Mouse (Mus musculus): Measurements from ENCODE around the gene Zcwpw1. TPM values are rescaled to one million over a fixed set of nuclear protein-coding genes. Genes with fewer than 3 reads are reported as not detected.
A peak's percentile ranks its signal among the peaks of the same experiment; 100 is the strongest.

Zcwpw1 gene
- total and polyA plus RNA-seq, 3 experiments: 11.1 to 16.0 TPM; not detected in 1

- Histone ChIP-seq H3K36me3 (ENCODE audit: control insufficient read depth in 1 of 2, insufficient read depth in 2 of 2, low read length in 2 of 2) (peaks cover 3 to 21% of the 10 kb centered on the region in 2 experiments), H3K9me3 (replicated peaks; ENCODE audit: insufficient read depth, low read length) (no peaks in the 10 kb centered on the region), H3K4me1 (ENCODE audit: control insufficient read depth in 1 of 2, insufficient read depth in 2 of 2, low read length in 2 of 2) (peaks cover 7 to 23% of the 10 kb centered on the region in 2 experiments; a peak in 3 of 4 replicates), H3K27ac (ENCODE audit: control insufficient read depth, low read depth, low read length) (peak overlapping the region; percentile 78), H3K9ac (ENCODE audit: control insufficient read depth, low read depth, low read length, poor library complexity, severe bottlenecking) (peak overlapping the region; percentile 91), H3K27me3 (ENCODE audit: control insufficient read depth in 1 of 2, insufficient read depth in 2 of 2, low read length in 2 of 2) (no peaks in the 10 kb centered on the region), H3K4me3 (ENCODE audit: control insufficient read depth in 1 of 2, insufficient read depth in 1 of 2, low read depth in 2 of 2, low read length in 2 of 2) (peak overlapping the region; percentile 90 to 94), H3K79me2 (ENCODE audit: control insufficient read depth, insufficient read depth, low read length, poor library complexity) (peaks cover 27% of the 10 kb centered on the region)
- peak; percentile 63 for DNase-seq (ENCODE audit: low read depth, low spot score)
- peak; percentile 40; the same call in 1 of the 2 replicates for TF ChIP-seq ZMIZ1 (IDR thresholded peaks at IDR 0.05; ENCODE audit: low read depth, low read length)
- TF ChIP-seq CHD1 (IDR thresholded peaks at IDR 0.05; ENCODE audit: low read depth, low read length): no peak
Observed at GRCm38 (mm10) chr5:137779053-137779933, 8.3 kb upstream of the Zcwpw1 start.

- Histone ChIP-seq H3K79me2 (ENCODE audit: control insufficient read depth, insufficient read depth, low read length, poor library complexity) (peaks cover 47% of the 10 kb centered on the region), H3K36me3 (ENCODE audit: control insufficient read depth in 1 of 2, insufficient read depth in 2 of 2, low read length in 2 of 2) (peaks cover 3 to 26% of the 10 kb centered on the region in 2 experiments), H3K9ac (ENCODE audit: control insufficient read depth, low read depth, low read length, poor library complexity, severe bottlenecking) (no peak overlapping the region), H3K27ac (ENCODE audit: control insufficient read depth, low read depth, low read length) (no peak overlapping the region), H3K4me3 (ENCODE audit: control insufficient read depth in 1 of 2, insufficient read depth in 1 of 2, low read depth in 2 of 2, low read length in 2 of 2) (no peak overlapping the region), H3K4me1 (ENCODE audit: control insufficient read depth in 1 of 2, insufficient read depth in 2 of 2, low read length in 2 of 2) (peaks cover 7 to 25% of the 10 kb centered on the region in 2 experiments; a peak in 3 of 4 replicates), H3K9me3 (replicated peaks; ENCODE audit: insufficient read depth, low read length) (no peaks in the 10 kb centered on the region), H3K27me3 (ENCODE audit: control insufficient read depth in 1 of 2, insufficient read depth in 2 of 2, low read length in 2 of 2) (no peaks in the 10 kb centered on the region)
- DNase-seq (ENCODE audit: low read depth, low spot score): no peak
- TF ChIP-seq MAZ (IDR thresholded peaks at IDR 0.05; ENCODE audit: low read depth, low read length) (no peak), POLR2AphosphoS5 (IDR thresholded peaks at IDR 0.05; ENCODE audit: borderline replicate concordance, low read depth, low read length) (no peak), ZNF384 (IDR thresholded peaks at IDR 0.05; ENCODE audit: low read depth, low read length) (no peak), TCF12 (IDR thresholded peaks at IDR 0.05; ENCODE audit: low read depth, low read length) (no peak), POLR2A (IDR thresholded peaks at IDR 0.05; ENCODE audit: control insufficient read depth in 1 of 2, insufficient read depth in 1 of 2, low read depth in 1 of 2, low read length in 2 of 2, poor library complexity in 1 of 2) (peak in 1 of 2 experiments; percentile 18; a peak in 1 of 4 replicates)
Observed at GRCm38 (mm10) chr5:137781661-137782060, 5.9 kb upstream of the Zcwpw1 start.

DNA sequence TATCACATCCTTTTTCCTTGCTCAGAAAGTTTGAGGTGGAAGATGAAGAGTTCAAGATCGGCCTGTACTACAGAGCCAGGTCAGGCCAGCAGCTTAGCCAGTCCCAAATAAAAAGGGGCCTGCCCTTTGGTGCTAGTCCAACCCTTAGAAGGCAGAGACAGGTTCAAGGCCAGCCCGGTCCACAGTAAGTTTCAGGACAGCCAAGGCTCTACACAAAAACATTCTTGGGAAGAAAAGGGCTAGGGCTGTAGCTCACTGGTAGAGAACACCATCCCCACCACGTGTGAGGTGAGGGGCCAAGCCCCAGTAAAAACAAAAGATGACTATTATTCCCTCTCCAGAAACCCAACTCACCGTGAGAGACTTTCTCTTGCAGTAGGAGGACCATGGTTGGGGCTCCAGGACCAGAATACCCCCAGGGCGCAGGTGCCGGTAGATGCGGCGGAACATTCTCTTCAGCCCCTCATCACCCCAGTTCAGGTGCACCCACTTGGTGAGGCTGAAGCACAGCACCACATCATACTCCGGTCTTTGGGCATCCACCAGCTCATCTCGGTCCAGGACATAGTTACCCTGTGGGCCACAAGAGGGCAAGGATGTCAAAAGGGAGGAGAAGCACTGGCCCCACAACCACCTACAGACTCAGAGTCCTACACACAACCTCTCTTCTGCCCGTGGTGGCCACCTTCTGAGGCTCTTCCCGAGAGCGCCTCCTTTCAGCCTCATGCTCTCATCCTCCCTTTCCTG, 4.6 kb upstream of the Zcwpw1 start:
- H3K36me3 ChIP-seq (ENCODE audit: control insufficient read depth in 1 of 2, insufficient read depth in 2 of 2, low read length in 2 of 2): peaks cover 3 to 20% of the 10 kb centered on the region in 2 experiments
- peaks cover 0 to 19% of the 10 kb centered on the region in 2 experiments; a peak in 2 of 4 replicates for H3K4me1 ChIP-seq (ENCODE audit: control insufficient read depth in 1 of 2, insufficient read depth in 2 of 2, low read length in 2 of 2)
- H3K9ac ChIP-seq (ENCODE audit: control insufficient read depth, low read depth, low read length, poor library complexity, severe bottlenecking): peak overlapping the region; percentile 98; the same call in 1 of the 2 replicates
- no peak overlapping the region for H3K4me3 ChIP-seq (ENCODE audit: control insufficient read depth in 1 of 2, insufficient read depth in 1 of 2, low read depth in 2 of 2, low read length in 2 of 2)
- DNase-seq (ENCODE audit: low read depth, low spot score): no peak
- no peaks in the 10 kb centered on the region for H3K9me3 ChIP-seq (replicated peaks; ENCODE audit: insufficient read depth, low read length)
- TF ChIP-seq UBTF (IDR thresholded peaks at IDR 0.05; ENCODE audit: borderline replicate concordance, insufficient read depth, low read depth, low read length) (no peak), MAX (IDR thresholded peaks at IDR 0.05; ENCODE audit: low read length) (no peak), ELF1 (IDR thresholded peaks at IDR 0.05; ENCODE audit: low read depth, low read length) (no peak), POLR2AphosphoS2 (IDR thresholded peaks at IDR 0.05; ENCODE audit: low read length) (no peak), GATA1 (IDR thresholded peaks at IDR 0.05; ENCODE audit: low read depth, low read length) (no peak), MXI1 (IDR thresholded peaks at IDR 0.05; ENCODE audit: low read depth, low read length) (no peak), SMC3 (IDR thresholded peaks at IDR 0.05; ENCODE audit: low read depth, low read length) (no peak), USF2 (IDR thresholded peaks at IDR 0.05; ENCODE audit: borderline replicate concordance in 1 of 2, insufficient read depth in 1 of 2, low read depth in 1 of 2, low read length in 2 of 2) (no peak), NELFE (IDR thresholded peaks at IDR 0.05; ENCODE audit: low read depth, low read length) (no peak), BHLHE40 (IDR thresholded peaks at IDR 0.05; ENCODE audit: borderline replicate concordance, low read depth, low read length) (no peak), GABPA (IDR thresholded peaks at IDR 0.05; ENCODE audit: low read depth, low read length) (no peak), HCFC1 (IDR thresholded peaks at IDR 0.05; ENCODE audit: low read depth, low read length) (no peak), MYC (IDR thresholded peaks at IDR 0.05; ENCODE audit: low read depth, low read length) (no peak)
- H3K27ac ChIP-seq (ENCODE audit: control insufficient read depth, low read depth, low read length): no peak overlapping the region
- H3K79me2 ChIP-seq (ENCODE audit: control insufficient read depth, insufficient read depth, low read length, poor library complexity): peaks cover 47% of the 10 kb centered on the region
- no peaks in the 10 kb centered on the region for H3K27me3 ChIP-seq (ENCODE audit: control insufficient read depth in 1 of 2, insufficient read depth in 2 of 2, low read length in 2 of 2)
